Mouse (Mus musculus) heart, adult 2 months (tissue): Measurements from ENCODE around the gene H2-M10.2. TPM values are rescaled to one million over a fixed set of nuclear protein-coding genes. Genes with fewer than 3 reads are reported as not detected.

Experiments used
- DNase-seq, 2 experiments: peaks; one replicate each; pipeline ENCODE4 v3.0.0; 2021
- H3K27ac ChIP-seq: fragments of 200-600 bp; 2 replicates; pipeline ENCODE4 v1.8.1; 2022
- H3K27me3 ChIP-seq: fragments of 200-500 bp; 2 replicates; pipeline ENCODE4 v1.6.1; 2012; ENCODE audit warnings: mild to moderate bottlenecking, low read length, inconsistent platforms, mixed read lengths; ENCODE audit not compliant: control insufficient read depth, insufficient read depth
- H3K36me3 ChIP-seq: fragments of 200-500 bp; 2 replicates; pipeline ENCODE4 v1.6.1; 2012; ENCODE audit warnings: low read length, inconsistent platforms; ENCODE audit not compliant: control insufficient read depth, insufficient read depth
- H3K4me1 ChIP-seq: fragments of 200-500 bp; 2 replicates; pipeline ENCODE4 v1.6.1; 2011; ENCODE audit warnings: low read length; ENCODE audit not compliant: control insufficient read depth, insufficient read depth
- H3K4me3 ChIP-seq: fragments of 200-600 bp; 2 replicates; pipeline ENCODE4 v1.8.1; 2022
- H3K79me2 ChIP-seq: fragments of 200-500 bp; replicated peaks from 2 replicates; pipeline ENCODE4 v1.6.1; 2012; ENCODE audit warnings: mild to moderate bottlenecking, inconsistent platforms, low read length, moderate library complexity, mixed read lengths; ENCODE audit not compliant: control insufficient read depth, insufficient read depth
- H3K9ac ChIP-seq: fragments of 200-500 bp; 2 replicates; pipeline ENCODE4 v1.6.1; 2012; ENCODE audit warnings: low read depth, mild to moderate bottlenecking, control low read depth, inconsistent platforms, low read length, mixed read lengths
- CTCF ChIP-seq: fragments of 200-600 bp; IDR thresholded peaks from 2 replicates; pipeline ENCODE4 v1.8.1; 2022; ENCODE audit warnings: antibody characterized with exemption, mild to moderate bottlenecking, moderate library complexity
- EP300 ChIP-seq: fragments of 200-500 bp; IDR thresholded peaks from 2 replicates; pipeline ENCODE4 v1.6.1; 2011; ENCODE audit warnings: low read depth, low read length, control low read depth; ENCODE audit not compliant: insufficient read depth
- POLR2A ChIP-seq: fragments of 200-500 bp; IDR thresholded peaks from 2 replicates; pipeline ENCODE4 v1.6.1; 2011; ENCODE audit warnings: mild to moderate bottlenecking, low read depth, low read length, control low read depth; ENCODE audit not compliant: insufficient read depth
- WGBS: fragments of 180-500 bp; shearing (Covaris S2); methylation state at CpG from one replicate; pipeline ENCODE4 v1.1.7; 2018; 5-methylcytosine and 5-hydroxymethylcytosine counted together
- intact Hi-C: fragments of 180-260 bp; cut with DNase I; formaldehyde crosslinking; loops from one replicate; pipeline ENCODE4 v1.15.1; 2025
- polyA plus RNA-seq: library from polyadenylated mRNA; depleted of rRNA; stranded (reverse); fragments of >200 nt; gene quantifications from 2 replicates; pipeline ENCODE4 v1.2.3, GENCODE M21; 2012
- total RNA-seq, 2 experiments: library from RNA; stranded (reverse); gene quantifications; 2 replicates each; pipeline ENCODE4 v1.2.3; 2021

Gene H2-M10.2
- total and polyA plus RNA-seq, 3 experiments: not detected

DNA sequence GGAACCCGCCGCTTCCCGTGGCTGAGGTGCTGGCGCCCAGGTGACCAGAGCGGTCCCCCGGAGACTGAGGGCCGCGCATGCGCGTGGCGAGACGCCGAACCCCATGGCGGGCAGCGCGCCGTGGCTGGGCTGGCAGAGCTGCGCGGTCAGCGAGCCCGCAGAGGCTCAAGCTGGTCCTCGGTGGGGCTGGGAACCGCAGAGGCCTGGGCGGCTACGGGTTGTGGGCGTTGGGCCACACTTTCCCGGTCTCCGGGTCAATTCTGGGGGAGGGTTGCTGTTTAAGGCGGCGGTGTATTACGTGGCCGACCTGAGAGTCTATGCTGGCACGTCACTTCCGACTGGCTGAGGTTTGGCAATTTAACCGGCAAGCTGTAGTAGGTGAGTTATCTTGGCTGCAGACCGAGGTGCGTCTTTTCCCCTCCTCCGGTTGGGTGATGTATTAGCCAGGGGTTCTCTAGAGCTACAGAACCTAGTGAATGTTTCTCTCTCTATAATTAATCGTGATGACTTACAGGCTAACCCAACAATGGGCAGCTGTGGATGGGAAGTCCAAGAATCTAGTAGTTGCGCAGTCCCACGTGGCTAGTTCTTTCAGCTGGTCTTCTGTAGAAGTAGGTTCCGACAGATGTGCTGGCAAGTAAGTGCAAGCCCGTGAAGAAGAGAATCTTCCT lies 14.6 kb downstream of the H2-M10.2 start, which contains the start of gene Trim39:
Gene Trim39, minus strand, starts transcription at position 662 of the 671 bp plus-strand sequence.
- under 1% methylated on average over 43 of the region's 43 CpGs for WGBS
- Histone ChIP-seq H3K27ac (peak within 1 kb of the TSS; percentile 99), H3K79me2 (peaks cover 3% of the 10 kb centered on the region; the same call in 1 of the 2 replicates), H3K27me3 (no peaks in the 10 kb centered on the region), H3K9ac (peak within 1 kb of the TSS; percentile 96), H3K4me3 (peak within 1 kb of the TSS; percentile 100), H3K4me1 (peaks cover 11% of the 10 kb centered on the region), H3K36me3 (peaks cover 10% of the 10 kb centered on the region)
- TF ChIP-seq POLR2A (peak; percentile 2; the same call in 1 of the 2 replicates), CTCF (no peak)
- intact Hi-C loops: loop anchor here (10.0 kb wide), 1 partner anchor 1297 kb away; the partner anchor contains the start of genes Hspa1a and Hspa1l
- DNase-seq: peak in 1 of 2 experiments; percentile 94

GRCm38 (mm10) chr17:36270956-36271585 lies 15.2 kb downstream of the H2-M10.2 start:
- H3K4me1 ChIP-seq: peaks cover 11% of the 10 kb centered on the region
- H3K79me2 ChIP-seq: peaks cover 3% of the 10 kb centered on the region; the same call in 1 of the 2 replicates
- H3K9ac ChIP-seq: peak overlapping the region; percentile 96
- TF ChIP-seq POLR2A (peak; percentile 47), CTCF (no peak), EP300 (0 out of 2 replicates have a peak, but pooled peaks have one; percentile 21)
- under 1% methylated on average over 82 of the region's 84 CpGs for WGBS
- H3K36me3 ChIP-seq: peaks cover 10% of the 10 kb centered on the region
- DNase-seq: peak; percentile 95
- intact Hi-C loops: loop anchor here (10.0 kb wide), 1 partner anchor 1296 kb away; the partner anchor contains the start of genes Hspa1a and Hspa1l
- H3K27ac ChIP-seq: peak overlapping the region; percentile 99
- no peaks in the 10 kb centered on the region for H3K27me3 ChIP-seq
- peak overlapping the region; percentile 100 for H3K4me3 ChIP-seq

DNA sequence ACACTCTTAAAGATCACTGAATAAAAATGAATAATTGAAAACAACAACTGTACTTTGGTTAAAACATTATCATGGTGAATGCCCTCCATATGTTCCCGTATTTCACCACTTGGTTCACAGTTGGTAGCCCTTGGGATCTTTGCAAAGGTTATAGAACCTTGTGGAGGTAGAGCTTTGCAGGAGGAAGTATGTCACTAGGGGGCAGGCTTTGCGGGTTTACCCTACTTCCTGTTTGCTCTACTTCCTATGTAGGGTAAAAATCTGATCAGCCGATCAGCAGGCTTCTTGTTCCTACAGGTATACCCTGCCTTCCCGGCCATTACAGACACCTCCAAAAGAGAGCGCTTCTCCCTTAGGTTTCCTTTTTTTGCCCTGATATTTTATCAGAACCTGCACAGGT lies 20.5 kb downstream of the H2-M10.2 start:
- Histone ChIP-seq H3K4me1 (peaks cover 3% of the 10 kb centered on the region), H3K27me3 (no peaks in the 10 kb centered on the region), H3K36me3 (no peaks in the 10 kb centered on the region; the same call in 1 of the 2 replicates), H3K4me3 (no peak overlapping the region), H3K27ac (no peak overlapping the region), H3K79me2 (no peaks in the 10 kb centered on the region; the same call in 1 of the 2 replicates), H3K9ac (no peak overlapping the region)
- peak in 1 of 2 experiments; percentile 20 for DNase-seq
- TF ChIP-seq CTCF: peak; percentile 46
- TF ChIP-seq EP300: no peak
- intact Hi-C loops: no loop called here
- 75% methylated on average over 5 of the region's 5 CpGs for WGBS

GRCm38 (mm10) chr17:36264273-36264925 lies 21.9 kb downstream of the H2-M10.2 start:
- intact Hi-C loops: no loop called here
- TF ChIP-seq CTCF: no peak
- no peak for TF ChIP-seq EP300
- TF ChIP-seq POLR2A: no peak
- Histone ChIP-seq H3K79me2 (no peaks in the 10 kb centered on the region), H3K27ac (no peak overlapping the region), H3K27me3 (no peaks in the 10 kb centered on the region), H3K36me3 (no peaks in the 10 kb centered on the region; the same call in 1 of the 2 replicates), H3K4me1 (no peaks in the 10 kb centered on the region), H3K4me3 (no peak overlapping the region), H3K9ac (no peak overlapping the region)
- no peak for DNase-seq
- 86% methylated on average over 3 of the region's 3 CpGs for WGBS

DNA sequence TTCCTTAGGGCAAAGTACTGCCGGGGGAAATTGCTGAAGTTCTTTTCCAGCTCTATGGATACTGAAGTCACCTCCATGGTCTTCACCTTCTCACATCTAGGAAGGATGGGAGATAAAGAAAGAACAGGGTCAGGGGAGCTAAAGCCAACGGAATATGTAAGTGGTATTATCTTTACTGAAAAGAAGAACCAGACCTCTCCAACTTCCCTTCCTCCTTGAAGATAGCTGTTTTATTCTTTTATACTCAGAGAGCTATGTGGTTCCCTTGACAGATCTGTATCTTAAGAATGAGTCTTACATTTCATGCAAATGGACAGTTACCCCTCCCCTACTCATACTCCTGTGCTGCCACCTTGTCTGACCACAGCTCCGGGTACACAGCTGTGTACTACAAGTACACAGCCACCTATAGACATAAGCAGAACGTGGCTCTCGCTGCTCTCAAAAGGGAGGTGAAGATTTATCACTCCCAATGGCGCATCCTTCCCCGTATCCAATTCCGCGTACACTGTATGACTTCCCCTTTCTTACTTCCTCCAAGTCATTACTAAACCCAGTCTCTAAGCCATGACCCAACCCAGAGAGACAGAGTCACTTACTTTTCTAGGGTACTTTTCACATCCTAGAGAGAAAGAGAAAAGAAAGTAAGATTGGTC lies 24.7 kb downstream of the H2-M10.2 start:
- TF ChIP-seq CTCF: no peak
- no peak for TF ChIP-seq EP300
- no peak for TF ChIP-seq POLR2A
- WGBS: 86% methylated on average over 9 of the region's 9 CpGs
- Histone ChIP-seq H3K36me3 (no peaks in the 10 kb centered on the region; the same call in 1 of the 2 replicates), H3K9ac (no peak overlapping the region), H3K4me3 (no peak overlapping the region), H3K27me3 (no peaks in the 10 kb centered on the region), H3K27ac (no peak overlapping the region), H3K4me1 (no peaks in the 10 kb centered on the region), H3K79me2 (no peaks in the 10 kb centered on the region)
- no peak for DNase-seq
- intact Hi-C loops: no loop called here
